Mouse (Mus musculus): ENCODE results near the gene Fgd3.

Gene Fgd3

DNA sequence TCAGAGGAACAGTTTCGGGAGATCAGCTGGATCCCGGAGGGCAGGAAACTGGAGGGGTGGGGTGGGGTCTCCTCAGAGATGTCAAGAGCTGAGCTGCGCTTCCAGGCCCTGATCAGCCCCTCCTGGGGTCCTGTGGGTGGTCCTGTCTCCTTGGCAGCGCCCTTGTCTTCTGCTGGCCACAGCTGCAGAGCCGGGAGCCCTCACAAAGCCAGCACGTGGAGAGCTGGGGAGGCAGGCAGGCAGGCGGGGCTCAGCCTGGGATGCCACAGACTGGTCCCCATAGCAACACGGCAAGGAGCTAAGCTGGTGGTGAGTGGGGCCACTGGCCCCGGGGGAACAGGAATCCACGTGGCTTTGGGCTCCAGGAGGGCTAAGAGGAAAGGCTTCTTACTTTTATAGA lies at the start of gene Fgd3:
Fgd3 (minus strand) TSS at position 272 of the 400 bp plus-strand sequence.
- peak; percentile 89 for DNase-seq

DNA sequence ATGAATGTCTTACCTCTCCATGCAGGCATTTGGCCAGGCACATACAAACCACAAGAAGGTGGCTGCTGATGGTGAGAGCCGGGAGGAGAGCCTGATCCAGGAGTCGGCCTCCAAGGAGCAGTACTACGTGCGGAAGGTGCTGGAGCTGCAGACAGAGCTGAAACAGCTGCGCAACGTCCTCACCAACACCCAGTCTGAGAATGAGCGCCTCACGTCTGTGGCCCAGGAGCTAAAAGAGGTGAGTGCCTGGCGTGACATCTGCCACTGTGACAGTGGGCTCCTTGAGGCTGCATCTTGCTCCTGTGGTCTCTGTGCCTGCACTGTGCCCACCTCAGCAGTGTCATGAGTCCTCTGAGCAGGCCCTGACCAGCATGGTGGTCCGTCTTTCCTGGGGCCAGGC lies 49.3 kb upstream of the Fgd3 start:
- DNase-seq, result no peak

DNA sequence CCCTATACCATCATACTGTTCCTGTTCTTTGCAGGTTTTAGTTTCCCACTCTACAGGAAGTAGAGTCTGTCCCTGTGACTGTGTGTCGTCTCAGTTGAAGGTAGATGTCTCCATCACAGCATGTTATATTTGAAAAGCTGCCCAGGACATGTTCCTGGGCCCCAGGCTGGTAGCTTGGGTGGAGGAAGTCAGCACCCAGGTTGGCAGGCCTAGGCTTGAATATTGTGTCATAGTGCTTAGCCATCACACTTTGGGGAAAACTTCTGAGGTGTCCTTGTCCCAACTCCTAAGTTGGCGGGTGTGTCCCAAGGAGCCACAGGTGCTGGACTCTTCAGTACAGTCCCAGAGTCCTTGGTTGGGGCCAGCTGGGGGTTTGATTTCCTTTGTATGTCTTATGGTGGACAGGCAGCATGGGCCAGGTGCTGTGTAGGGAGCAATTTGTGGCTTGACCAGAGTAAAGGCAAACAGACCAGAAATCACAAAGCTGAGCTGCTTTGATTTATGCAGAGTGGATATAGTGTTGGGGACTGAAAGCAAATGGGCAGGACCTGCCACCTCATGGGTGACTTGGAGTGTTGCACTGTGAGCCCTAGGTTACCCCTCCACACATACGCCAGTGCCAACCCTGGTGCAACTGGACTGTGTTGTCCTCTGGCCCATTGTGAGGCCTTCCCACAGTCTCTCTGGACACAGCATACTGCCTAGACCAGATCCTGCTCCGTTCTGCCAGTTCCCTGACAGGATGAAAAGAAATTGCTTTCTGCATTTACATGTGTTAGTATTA lies 47.7 kb upstream of the Fgd3 start:
- no peak for DNase-seq

DNA sequence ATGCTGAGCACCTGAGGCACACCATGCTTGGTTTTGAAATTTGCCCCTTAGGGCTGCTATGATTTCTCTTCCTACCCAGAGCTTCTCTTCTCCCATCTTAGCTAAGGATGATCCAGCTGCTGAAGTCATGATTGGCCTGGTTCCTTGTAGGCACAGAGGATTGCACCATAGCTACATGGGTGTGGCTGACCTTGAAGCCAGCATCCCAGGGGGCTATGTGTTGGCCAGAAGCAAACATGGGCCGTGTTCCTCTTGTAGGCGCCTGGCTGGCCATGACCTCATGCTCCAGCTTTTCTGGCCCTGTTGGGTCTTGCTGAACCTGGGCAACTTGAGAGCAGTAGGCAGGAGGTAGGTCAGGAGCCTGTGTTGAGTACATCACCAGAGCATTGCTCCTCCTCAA lies 44.6 kb upstream of the Fgd3 start:
- no peak for DNase-seq

DNA sequence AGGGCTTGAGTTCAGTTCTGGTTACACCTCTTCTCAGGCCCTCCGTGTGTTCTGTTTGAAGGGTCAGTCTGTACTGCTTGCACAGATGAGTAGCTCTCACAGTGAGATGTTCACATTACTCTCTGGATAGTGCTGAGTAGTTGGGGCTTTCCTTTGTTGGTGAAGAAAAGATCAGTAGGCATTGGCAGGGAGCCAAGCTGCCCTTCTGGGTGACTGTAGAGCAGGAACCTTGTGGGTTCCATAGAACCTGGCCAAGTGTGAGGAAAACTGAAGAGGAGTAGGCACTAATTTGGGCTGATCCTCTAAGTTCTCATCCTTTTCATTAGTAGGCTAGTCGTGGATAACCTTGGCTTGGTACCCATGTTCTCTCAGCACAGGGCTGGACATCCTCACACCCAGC lies 42.7 kb upstream of the Fgd3 start:
- no peak for DNase-seq

DNA sequence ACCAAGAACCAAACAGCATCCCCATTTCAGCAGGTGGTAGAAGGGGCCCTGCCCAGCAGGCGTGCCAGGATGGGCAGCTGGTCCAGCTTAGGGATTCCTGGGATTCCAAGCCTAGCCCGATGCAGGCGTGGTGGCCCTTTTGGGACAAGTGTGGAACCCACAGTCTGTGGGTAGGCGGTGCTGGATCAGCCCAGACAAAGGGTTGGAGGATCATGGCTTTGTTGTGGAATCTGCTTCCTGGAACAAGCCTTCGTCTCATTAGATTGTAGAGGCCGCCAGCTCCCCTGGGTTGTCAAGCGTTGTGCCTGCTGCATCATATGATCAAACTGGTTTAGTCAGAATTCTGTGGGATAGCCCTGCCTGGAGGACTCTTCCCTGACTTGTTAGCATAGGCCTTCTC lies 42.3 kb upstream of the Fgd3 start:
- no peak for DNase-seq

DNA sequence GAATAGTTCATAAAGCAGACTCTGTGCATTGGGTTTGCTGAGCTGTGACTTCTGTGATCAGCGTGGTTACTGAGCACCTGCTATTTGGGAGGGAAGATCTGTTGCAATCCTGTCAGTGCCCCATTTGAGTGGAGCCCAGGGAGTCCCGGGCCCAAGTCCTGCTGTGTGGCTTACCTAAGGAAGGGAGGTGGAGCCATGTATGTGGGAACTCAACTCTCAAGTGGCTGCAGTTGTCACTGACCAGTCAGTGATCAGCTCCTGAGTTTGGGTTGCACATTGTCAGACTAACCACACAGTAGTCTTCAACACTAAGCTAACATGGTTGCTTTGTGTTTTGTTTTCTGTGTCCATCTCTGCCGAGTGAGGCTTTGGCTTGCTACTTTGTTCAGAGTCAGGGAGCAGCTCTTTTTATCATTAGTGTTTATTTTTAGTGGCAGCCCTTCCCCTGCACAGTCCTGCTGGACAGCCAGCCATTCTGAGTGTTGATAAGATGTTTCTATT lies 40.8 kb upstream of the Fgd3 start:
- no peak for DNase-seq

DNA sequence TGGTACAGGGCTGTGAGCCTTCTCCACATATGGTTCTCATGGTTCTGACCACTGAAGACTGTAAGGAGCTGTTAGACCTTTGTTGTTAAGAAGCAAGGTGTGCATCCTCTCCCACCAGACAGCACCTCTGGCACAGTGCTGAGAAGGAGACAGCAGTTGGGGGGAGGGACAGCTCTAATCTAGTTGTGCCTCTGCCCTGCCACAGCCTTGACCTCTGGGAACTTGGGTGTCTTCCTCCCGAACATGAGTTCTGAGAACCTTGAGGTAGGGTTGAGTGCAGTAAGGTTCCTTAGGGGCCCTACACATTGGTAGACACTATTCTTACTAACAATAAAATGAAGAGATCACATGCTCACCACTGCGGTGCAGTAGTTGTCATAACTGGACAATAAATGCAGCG lies 38.1 kb upstream of the Fgd3 start:
- DNase-seq, result no peak

DNA sequence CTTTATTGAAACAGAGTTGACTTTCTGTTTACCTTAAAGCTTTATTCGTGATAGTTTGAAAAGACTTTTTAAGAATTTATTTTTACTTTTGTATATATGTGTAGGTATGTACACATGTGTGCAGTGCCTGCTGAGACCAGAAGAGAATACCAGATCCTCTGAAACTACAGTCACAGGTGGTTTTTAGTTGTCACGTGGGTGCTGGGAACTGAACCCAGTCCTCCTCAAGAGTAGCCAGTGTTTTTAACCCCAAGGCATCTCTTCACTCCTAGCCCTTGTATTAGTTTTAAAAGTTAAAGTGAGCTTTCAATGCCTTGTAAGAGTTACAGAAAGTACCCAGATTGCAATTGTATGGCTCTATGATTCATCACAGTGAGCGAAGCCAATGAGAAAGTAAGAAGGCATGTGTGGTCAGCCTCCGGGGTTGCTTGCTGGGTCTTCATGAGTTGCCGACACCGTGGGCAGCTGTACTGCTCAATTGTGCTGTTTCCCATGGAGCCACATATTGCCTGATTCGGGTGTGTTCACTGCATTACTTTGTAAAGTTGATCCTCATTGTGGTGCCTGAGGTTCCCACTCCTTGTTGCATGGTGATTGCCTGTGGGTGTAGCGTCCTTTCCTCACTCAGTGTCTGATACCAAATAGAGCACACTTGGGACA lies 37.4 kb upstream of the Fgd3 start:
- no peak for DNase-seq

DNA sequence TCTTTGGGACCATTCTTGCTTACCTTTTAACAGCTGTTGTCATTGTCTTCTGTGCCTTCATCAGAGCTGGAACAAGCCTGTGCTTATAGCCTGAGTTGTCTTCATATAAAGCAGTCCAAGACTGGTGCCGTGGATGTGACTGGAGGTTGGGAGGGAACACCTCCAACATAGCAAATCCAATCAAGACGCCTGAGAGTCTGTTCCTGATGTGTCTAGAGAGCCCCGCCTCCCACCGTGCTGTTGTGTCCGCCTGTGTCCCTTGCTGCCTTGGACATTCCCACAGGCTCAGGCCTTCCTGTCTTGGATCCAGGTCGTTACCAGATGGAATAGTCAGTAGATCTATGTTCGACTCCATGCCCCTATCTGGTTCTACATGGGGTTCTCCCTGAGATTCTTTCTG lies 36.0 kb upstream of the Fgd3 start:
- no peak for DNase-seq

DNA sequence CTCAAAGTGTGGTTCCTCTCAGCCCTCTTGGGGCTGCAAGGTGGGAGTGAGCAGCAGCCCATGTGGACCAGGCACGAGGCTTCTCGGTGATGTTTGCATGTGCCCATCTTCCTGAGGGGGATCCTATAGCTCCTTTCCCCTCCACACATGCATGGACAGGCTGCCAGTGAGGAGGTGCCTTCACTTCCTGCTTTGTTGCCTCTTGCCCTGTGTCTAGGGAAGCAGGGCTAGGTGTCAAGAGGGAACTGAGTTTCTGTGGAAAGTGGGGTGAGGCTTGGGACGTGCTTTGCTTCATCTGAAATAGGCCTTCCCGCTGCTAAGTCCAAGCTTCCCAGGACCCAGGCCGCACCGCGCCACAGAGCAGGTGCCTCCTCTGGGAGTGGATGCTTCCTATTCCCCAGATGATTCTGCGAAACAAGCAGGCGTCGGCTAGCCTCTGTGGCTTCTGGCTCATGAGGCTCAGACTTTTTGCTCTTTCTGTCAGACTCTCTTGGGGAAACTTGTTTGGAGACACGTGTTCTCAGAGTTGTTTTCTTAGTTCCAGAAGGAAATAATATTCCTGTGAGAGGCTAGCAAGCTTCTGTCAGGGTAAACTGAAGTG lies 35.5 kb upstream of the Fgd3 start:
- DNase-seq, result no peak

DNA sequence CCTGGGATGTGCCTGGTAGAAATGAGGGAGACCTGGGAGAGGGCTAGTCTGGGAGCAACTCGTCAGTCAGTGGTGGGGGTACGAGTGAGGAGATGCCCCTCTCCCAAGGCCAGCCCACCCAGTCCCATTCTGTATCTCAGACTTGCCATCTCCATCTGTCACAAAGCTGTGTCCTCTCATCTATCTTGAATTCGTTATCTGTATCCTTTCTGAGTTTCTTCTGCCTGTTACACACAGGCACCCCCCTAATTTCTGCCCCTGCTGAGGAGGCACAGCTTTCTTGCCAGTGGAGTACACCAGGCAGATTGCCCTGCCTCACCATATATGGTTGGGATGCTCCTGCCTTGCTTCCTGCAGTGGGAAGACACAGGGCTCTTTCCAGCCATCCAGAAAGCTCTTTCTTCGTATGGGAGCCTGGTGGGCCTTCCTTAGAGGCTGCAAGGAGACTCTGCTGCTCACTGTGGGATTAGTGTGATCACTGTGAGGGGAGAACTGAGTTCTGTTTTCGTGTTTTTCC lies 33.9 kb upstream of the Fgd3 start:
- DNase-seq, result no peak

DNA sequence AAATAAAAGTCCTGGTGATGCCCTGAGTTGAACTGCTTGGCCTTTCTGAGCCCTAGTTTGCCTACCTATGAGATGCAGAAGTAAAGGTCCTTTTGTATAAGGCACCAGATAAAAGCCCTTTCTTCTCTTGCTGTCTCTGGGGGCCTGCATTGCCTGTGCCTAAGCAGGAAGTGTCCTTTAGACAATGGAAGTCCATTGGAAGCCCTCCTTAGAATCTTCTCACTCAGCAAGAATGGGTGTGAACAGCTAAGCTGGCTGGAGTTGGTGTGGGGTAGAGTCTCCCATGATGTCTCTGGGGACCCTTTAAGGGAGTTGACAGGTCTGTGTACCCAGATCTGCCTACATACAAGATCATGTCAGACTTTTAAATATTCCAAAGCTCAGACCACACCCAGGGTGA lies 33.3 kb upstream of the Fgd3 start:
- no peak for DNase-seq

DNA sequence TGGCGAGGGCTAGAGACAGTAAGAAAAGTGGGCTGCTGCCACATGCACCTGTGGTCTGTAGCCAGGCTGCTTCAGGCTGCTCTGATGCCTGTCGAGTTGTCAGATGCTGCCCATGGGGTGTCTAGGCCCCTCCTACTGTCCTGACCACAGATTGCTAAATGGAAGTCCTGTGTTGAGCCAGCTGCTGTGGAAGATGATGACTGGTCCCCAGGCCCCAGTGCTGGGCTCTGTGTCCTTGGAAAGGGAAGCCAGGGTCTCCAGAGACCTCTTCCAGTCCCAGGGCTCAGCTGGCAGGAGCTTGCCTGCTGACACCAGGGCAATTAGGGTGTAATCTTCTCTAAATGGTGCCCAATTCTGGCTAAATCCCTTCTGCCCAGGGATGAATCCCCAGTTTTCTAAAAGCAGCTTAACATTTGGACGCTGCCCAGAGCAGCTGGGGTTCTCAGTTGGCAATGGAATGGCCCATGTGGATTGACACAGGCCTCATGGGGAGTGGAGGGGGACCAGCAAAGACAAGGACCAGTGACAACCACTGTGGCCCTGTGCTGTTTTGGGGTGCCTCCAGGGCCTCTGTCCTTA lies 32.6 kb upstream of the Fgd3 start:
- peak; percentile 36 for DNase-seq

DNA sequence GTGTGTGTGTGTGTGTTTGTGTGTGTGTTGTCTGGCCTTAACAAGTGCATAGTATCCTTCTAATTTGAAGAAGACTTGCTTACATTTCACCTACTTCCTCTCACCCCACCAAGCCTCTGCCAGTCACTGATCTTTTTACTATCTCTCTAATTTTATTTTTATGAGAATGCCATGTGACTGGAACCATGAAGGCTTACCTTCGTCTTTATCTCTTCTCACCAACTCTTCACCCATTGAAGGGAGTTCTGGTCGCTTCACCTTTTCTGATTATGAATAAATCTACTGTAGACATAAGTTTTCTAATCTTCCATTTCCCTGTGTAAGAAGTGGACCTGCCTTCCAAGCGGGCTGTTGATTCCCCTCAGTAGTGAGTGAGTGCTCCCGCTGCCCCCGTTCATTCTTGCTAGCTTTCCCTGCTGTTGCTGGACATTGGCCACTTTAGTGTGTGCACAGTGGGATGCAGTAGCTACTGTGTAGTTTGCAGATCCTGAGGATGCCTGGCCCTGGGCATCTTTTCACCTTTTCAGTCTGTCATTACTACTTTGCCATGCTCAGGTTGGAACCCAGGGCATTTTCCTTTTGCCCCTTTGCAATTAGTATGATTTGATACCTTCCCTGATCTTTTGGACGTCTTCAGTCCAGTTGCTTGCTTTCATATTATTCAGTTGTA lies 29.9 kb upstream of the Fgd3 start:
- no peak for DNase-seq

DNA sequence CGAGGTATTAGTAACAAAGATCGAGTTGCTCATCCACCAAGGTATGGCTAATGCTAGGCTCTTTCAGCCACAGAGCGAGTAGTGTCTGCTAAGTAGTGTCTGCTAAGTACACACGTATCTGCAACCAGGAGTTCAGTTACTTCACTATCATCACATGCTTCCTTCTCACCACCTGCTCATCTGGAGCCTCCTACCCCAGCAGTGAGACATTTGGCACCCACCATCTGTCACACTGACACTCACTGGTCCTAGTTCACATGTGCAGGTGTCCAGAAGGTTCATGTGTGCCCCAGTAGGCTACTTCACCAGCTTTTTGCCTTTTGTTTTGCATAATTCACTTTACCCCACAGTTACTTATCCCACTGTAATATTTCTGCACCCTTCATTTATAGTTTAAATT lies 29.2 kb upstream of the Fgd3 start:
- DNase-seq, result no peak

DNA sequence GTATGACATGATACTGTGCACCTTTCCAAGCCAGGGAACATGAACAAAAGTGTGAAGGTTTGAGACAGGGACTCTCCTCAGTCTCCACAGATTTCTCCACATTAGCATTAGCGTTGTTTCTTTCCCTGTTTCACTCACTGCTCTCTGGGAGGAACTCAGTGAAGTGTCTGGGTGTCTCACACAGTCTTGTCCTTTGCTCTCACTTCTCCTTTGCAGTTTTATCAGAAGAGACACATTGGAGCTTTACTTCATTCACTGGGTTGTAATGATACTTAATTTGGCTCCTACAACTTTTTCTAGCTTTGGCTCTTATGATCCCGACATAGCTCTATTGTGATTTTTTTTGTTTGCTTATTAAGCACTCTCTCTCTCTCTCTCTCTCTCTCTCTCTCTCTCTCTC lies 28.4 kb upstream of the Fgd3 start:
- DNase-seq, result no peak

DNA sequence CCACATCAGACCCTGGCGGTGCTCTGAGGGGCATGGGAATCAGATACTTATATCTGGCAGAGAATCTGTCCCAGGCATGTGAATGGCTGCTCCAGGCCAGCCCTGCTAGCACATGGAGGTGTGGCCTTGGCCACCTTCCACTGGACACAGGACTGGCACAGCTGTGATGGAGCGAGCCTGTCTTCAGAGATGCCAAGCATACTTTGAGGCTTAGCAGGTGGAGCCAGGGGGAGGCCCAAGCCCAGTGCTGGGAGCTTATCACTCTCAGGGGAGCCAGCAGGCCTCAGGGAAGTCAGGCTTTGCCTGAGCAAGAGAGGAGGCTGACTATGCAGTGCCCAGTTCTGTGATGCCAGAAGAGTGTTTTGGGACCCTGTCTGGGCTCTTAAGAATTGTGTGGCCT lies 25.4 kb upstream of the Fgd3 start:
- DNase-seq, result no peak

DNA sequence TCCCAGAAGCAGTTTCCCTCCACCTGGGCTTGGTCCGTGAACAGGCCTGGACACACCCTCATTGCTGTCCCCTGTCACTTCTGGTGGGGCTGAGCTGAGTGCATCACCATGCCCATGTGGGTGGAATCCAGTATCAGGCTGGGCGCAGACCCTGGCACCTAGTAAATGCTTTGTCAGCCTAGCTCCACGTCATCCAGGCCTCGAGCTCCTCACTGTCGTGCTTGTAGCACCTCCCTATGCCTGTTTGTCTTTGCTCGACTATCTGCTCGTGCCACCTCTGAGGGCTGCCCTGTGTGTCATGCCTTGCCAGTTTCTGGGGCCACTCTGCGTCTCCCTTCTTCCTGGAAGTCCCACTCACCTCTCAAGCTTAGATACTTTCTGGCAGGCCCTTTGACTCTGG lies 24.5 kb upstream of the Fgd3 start:
- DNase-seq, result no peak

DNA sequence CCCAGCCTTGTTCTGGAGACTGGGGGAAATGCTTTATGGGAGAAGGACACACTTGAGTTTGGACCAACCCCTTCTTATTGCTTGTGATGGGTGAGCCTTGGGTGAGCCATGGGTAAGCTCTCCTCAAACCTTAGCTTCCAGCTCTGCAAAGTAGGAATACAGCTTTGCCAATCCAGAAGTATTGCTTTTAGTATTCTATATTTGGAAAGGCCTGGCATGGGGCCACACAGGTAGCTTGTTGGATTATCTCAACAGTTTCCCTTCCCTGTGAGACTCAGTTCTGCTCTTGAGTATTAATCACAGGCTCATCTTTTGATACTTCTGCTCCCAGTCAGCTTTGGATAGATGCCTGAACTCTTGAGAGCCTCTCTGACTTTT lies 22.6 kb upstream of the Fgd3 start:
- no peak for DNase-seq

DNA sequence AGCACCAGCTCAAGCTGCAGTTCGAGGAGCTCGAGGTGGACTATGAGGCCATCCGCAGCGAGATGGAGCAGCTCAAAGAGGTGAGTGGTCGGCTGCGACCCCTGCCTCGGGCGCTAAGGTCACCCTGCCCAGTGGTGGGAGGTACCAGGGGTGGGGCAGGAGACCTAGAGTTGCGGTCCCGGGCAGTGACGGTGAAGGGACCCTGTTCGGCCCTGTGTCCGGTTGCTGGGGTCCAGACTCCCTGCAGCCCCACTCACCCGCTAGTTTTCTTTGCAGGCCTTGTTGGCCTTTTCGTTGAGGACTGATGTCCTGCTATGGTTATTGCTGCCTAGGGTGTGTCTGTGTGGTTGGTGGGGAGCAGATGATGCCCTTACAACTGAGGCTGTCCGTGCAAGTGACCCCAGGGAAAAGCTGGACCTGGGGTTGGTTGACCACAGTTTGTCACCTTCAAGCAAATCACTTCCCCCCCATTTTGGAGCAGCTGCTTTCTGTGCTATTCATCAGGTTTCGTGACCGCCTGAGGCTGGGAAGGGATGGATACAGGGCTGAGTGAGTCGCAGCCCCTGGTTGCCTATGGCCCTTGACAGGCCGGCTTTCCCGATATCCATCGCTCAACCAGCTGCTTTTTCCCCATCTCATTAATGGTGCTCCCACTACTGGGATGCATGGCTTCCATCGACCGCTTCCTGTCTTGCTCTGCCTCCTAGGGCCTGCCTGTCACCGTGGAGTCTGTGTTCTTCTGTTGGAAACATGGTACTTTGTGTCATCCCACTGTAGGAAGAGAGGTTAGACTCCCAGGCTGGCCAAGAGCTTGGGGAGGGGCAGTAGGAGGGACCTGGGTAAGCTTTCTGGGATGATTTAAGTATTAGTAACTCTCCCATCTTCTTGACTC lies 22.0 kb upstream of the Fgd3 start:
- DNase-seq, result peak; percentile 24

All from embryo, embryonic 11 days (tissue).